Mouse (Mus musculus) C2C12 (cell line): ENCODE data around the gene Xntrpc. TPM values are rescaled to one million over a fixed set of nuclear protein-coding genes. Genes with fewer than 3 reads are reported as not detected.

ENCODE experiments used
- H3K27me3 ChIP-seq: one replicate; pipeline ENCODE4 v1.6.1; 2011; ENCODE audit not compliant: control insufficient read depth, insufficient read depth, insufficient read length
- H3K36me3 ChIP-seq: one replicate; pipeline ENCODE4 v1.6.1; 2011; ENCODE audit not compliant: control insufficient read depth, insufficient read depth
- H3K4me3 ChIP-seq: one replicate; pipeline ENCODE4 v1.5.1; 2011; ENCODE audit warnings: mild to moderate bottlenecking, control low read depth; ENCODE audit not compliant: poor library complexity, insufficient read depth, severe bottlenecking
- H3K79me2 ChIP-seq: one replicate; pipeline ENCODE4 v1.6.1; 2011; ENCODE audit not compliant: control insufficient read depth, insufficient read depth
- H3K79me3 ChIP-seq: one replicate; pipeline ENCODE4 v1.6.1; 2011; ENCODE audit warnings: low read depth, control low read depth
- H3ac ChIP-seq: one replicate; pipeline ENCODE3; 2011; ENCODE audit warnings: low read depth; ENCODE audit not compliant: control insufficient read depth, insufficient read length
- CEBPB ChIP-seq: IDR thresholded peaks from one replicate; pipeline ENCODE4 v1.6.1; 2011; ENCODE audit warnings: low read depth, mild to moderate bottlenecking, control low read depth, moderate library complexity
- CTCF ChIP-seq: IDR thresholded peaks from one replicate; pipeline ENCODE4 v1.5.1; 2011; ENCODE audit not compliant: control insufficient read depth, insufficient read depth, insufficient read length
- FOSL1 ChIP-seq: IDR thresholded peaks from one replicate; pipeline ENCODE4 v1.8.0; 2011; ENCODE audit warnings: mild to moderate bottlenecking, low read length; ENCODE audit not compliant: poor library complexity, insufficient read depth, severe bottlenecking
- MAX ChIP-seq: IDR thresholded peaks from one replicate; pipeline ENCODE4 v1.6.1; 2011; ENCODE audit warnings: mild to moderate bottlenecking, control low read depth
- MYOD1 ChIP-seq: IDR thresholded peaks from one replicate; pipeline ENCODE4 v1.6.1; 2011; ENCODE audit warnings: low read depth; ENCODE audit not compliant: control insufficient read depth, insufficient read length
- MYOG ChIP-seq: IDR thresholded peaks from one replicate; pipeline ENCODE4 v1.6.1; 2011; ENCODE audit not compliant: control insufficient read depth, insufficient read length; ENCODE audit errors: extremely low read depth
- USF1 ChIP-seq: IDR thresholded peaks from one replicate; pipeline ENCODE4 v1.6.1; 2011; ENCODE audit warnings: low read depth, mild to moderate bottlenecking, control low read depth, moderate library complexity
- polyA plus RNA-seq: library from polyadenylated mRNA; unstranded; fragments of >200 nt; fragmentation: generic; extraction: Trizol; gene quantifications from one replicate; pipeline ENCODE4 v1.2.1, GENCODE M21; 2012; ENCODE audit warnings: missing spikeins

The Xntrpc gene
- polyA plus RNA-seq, 1 experiment, result 0.16 TPM

GRCm38 (mm10) chr7:102061353-102061752 lies 4.2 kb upstream of the Xntrpc start:
- H3K79me2 ChIP-seq, result peaks cover 56% of the 10 kb centered on the region
- H3ac ChIP-seq, result no peak overlapping the region
- TF ChIP-seq FOSL1 (no peak), CEBPB (no peak), MYOG (no peak), MAX (no peak), MYOD1 (no peak), CTCF (no peak), USF1 (no peak)
- H3K4me3 ChIP-seq, result no peak overlapping the region
- no peaks in the 10 kb centered on the region for H3K27me3 ChIP-seq
- H3K36me3 ChIP-seq, result peaks cover 19% of the 10 kb centered on the region
- peaks cover 39% of the 10 kb centered on the region for H3K79me3 ChIP-seq

- peaks cover 14% of the 10 kb centered on the region for H3K36me3 ChIP-seq
- H3K27me3 ChIP-seq, result no peaks in the 10 kb centered on the region
- no peak overlapping the region for H3ac ChIP-seq
- H3K4me3 ChIP-seq, result no peak overlapping the region
- TF ChIP-seq MYOD1, result no peak
- no peak for TF ChIP-seq MYOG
- TF ChIP-seq FOSL1, result no peak
- TF ChIP-seq CTCF, result no peak
- no peak for TF ChIP-seq CEBPB
- TF ChIP-seq USF1, result no peak
- no peak for TF ChIP-seq MAX
- H3K79me3 ChIP-seq, result peaks cover 41% of the 10 kb centered on the region
- peaks cover 62% of the 10 kb centered on the region for H3K79me2 ChIP-seq
Measured at GRCm38 (mm10) chr7:102062203-102062602, 3.3 kb upstream of the Xntrpc start.

GRCm38 (mm10) chr7:102063891-102064290 lies 1.6 kb upstream of the Xntrpc start:
- peaks cover 68% of the 10 kb centered on the region for H3K79me2 ChIP-seq
- H3K27me3 ChIP-seq, result no peaks in the 10 kb centered on the region
- no peak overlapping the region for H3ac ChIP-seq
- peaks cover 14% of the 10 kb centered on the region for H3K36me3 ChIP-seq
- no peak overlapping the region for H3K4me3 ChIP-seq
- H3K79me3 ChIP-seq, result peaks cover 41% of the 10 kb centered on the region
- TF ChIP-seq MYOD1 (no peak), MAX (no peak), USF1 (no peak), FOSL1 (no peak), CEBPB (no peak), CTCF (no peak), MYOG (no peak)

- peak overlapping the region; percentile 63 for H3ac ChIP-seq
- peaks cover 63% of the 10 kb centered on the region for H3K79me2 ChIP-seq
- TF ChIP-seq CEBPB (no peak), FOSL1 (no peak)
- H3K4me3 ChIP-seq, result peak overlapping the region; percentile 56
- H3K36me3 ChIP-seq, result peaks cover 12% of the 10 kb centered on the region
- no peaks in the 10 kb centered on the region for H3K27me3 ChIP-seq
- peaks cover 37% of the 10 kb centered on the region for H3K79me3 ChIP-seq
Measured at GRCm38 (mm10) chr7:102064655-102065045, 863 bp upstream of the Xntrpc start.

- Histone ChIP-seq H3K4me3 (peak overlapping the region; percentile 56), H3K27me3 (no peaks in the 10 kb centered on the region), H3K36me3 (peaks cover 7% of the 10 kb centered on the region), H3K79me3 (peaks cover 32% of the 10 kb centered on the region), H3K79me2 (peaks cover 49% of the 10 kb centered on the region), H3ac (peak overlapping the region; percentile 44)
- TF ChIP-seq USF1, result peak; percentile 27
- no peak for TF ChIP-seq MYOG
Measured at GRCm38 (mm10) chr7:102066363-102066762, 850 bp downstream of the Xntrpc start.

GRCm38 (mm10) chr7:102076714-102077296 lies 11.3 kb downstream of the Xntrpc start:
- H3K27me3 ChIP-seq, result no peaks in the 10 kb centered on the region
- H3K79me2 ChIP-seq, result no peaks in the 10 kb centered on the region
- no peaks in the 10 kb centered on the region for H3K79me3 ChIP-seq
- peaks cover 45% of the 10 kb centered on the region for H3K36me3 ChIP-seq
- no peak overlapping the region for H3K4me3 ChIP-seq
- TF ChIP-seq MAX (no peak), USF1 (no peak), MYOG (no peak), CTCF (peak; percentile 6)
- H3ac ChIP-seq, result no peak overlapping the region
